Mouse (Mus musculus): ENCODE data around the gene Fam221a. TPM values are rescaled to one million over a fixed set of nuclear protein-coding genes. Genes with fewer than 3 reads are reported as not detected.

Gene Fam221a
- polyA plus RNA-seq (2015; fragmentation: Nextera tagmentation; extraction: Ambion mirVana) = 3.8 and 5.3 TPM in 2 replicates

DNA sequence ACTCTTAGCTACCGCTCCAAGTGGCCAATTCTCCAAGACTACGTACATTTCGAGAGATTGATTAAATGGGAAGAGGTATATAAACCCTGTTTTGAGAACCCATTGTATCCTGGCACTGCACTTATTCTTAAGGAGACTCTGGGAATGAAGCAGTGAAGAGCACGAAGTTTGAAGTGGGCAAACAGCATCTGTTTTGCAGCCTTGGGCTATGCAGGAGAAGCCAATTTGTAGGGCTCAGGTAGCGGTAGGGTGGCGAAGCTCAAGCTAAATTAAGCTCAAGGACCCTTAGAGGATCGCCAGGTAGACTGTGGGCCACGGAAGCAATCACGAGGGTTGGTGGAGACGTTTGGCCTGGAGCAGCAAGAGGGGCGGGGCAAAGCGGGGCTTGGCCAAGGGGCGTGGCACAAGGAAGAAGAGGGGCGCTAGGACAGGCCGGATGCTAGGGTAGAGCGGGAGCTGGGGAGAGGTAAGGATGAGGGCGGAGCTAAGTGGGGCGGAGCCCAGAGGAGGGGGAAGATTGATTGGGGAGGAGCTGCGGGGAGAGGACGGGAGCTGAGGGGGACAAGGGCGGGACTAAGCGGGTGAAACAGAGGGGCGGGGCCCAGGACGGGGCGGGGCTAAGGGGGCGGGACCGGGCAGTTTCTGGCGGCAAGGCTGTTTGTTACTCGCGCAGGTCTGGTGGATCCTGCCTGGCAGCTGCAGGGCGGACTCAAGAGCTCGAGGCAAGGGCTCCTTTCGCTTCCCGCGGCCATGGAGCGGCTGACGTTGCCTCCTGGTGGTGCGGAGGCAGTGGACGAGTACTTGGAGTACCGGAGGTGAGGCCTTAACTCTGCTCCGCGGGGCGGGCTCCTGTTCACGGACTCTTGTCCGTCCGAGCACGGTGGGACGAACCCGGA is at the start of gene Fam221a:
Gene Fam221a (plus strand): TSS at position 581 of the 896 bp plus-strand sequence.
- no peaks in the 10 kb centered on the region for H3K9me3 ChIP-seq
- ATAC-seq (ENCODE audit: low FRiP score) = peak; percentile 98
- H3K27me3 ChIP-seq = no peaks in the 10 kb centered on the region
- H3K4me2 ChIP-seq = peak within 1 kb of the TSS; percentile 84
- no peaks in the 10 kb centered on the region for H3K36me3 ChIP-seq
- WGBS = 3% methylated on average over 49 of the region's 49 CpGs
- peaks cover 7% of the 10 kb centered on the region for H3K4me1 ChIP-seq (replicated peaks)
- H3K9ac ChIP-seq = peak within 1 kb of the TSS; percentile 77
- H3K4me3 ChIP-seq = peak within 1 kb of the TSS; percentile 59
- H3K27ac ChIP-seq = peak within 1 kb of the TSS; percentile 64; the same call in 1 of the 2 replicates

DNA sequence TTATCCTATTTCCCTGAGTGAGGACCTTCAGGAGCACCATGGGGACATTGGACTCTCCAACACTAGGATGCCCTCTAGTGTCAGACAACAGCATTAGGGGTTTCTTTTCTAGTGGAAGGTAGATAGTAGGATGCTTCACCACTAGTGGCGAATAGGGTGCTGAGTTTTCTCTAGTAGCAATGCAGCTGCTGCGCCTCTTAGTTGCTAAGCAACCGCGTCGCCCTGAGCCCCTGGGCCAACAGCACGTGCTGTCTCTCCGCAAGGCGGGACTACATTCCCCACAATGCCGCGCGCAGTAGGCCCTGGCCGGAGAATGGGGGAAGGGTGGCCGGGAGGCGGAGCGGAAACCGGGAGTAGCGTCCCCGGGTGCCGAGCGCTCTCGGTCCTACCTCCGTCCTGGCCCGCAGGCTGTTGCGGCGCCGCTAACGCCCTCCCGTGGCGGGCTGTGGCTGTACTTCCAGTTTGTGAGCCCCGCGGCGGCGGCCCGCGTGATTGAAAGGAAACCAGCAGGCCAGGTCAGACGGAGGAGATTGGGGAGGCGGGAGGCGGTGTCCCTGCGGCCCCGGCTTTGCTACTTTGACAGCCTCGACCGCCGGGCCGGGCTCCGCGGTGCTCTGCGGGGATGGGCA is 48.5 kb upstream of the Fam221a start, which contains the start of gene Ccdc126:
Gene Ccdc126 (plus strand): TSS at position 309 of the 629 bp plus-strand sequence.
- Histone ChIP-seq H3K4me3 (peak within 1 kb of the TSS; percentile 70), H3K4me2 (peak within 1 kb of the TSS; percentile 61), H3K27me3 (no peaks in the 10 kb centered on the region), H3K36me3 (no peaks in the 10 kb centered on the region), H3K27ac (peak within 1 kb of the TSS; percentile 92), H3K9me3 (no peaks in the 10 kb centered on the region), H3K9ac (peak within 1 kb of the TSS; percentile 84), H3K4me1 (replicated peaks) (peaks cover 8% of the 10 kb centered on the region; the same call in 1 of the 2 replicates)
- ATAC-seq (ENCODE audit: low FRiP score) = peak; percentile 100
- WGBS = under 1% methylated on average over 44 of the region's 47 CpGs

DNA sequence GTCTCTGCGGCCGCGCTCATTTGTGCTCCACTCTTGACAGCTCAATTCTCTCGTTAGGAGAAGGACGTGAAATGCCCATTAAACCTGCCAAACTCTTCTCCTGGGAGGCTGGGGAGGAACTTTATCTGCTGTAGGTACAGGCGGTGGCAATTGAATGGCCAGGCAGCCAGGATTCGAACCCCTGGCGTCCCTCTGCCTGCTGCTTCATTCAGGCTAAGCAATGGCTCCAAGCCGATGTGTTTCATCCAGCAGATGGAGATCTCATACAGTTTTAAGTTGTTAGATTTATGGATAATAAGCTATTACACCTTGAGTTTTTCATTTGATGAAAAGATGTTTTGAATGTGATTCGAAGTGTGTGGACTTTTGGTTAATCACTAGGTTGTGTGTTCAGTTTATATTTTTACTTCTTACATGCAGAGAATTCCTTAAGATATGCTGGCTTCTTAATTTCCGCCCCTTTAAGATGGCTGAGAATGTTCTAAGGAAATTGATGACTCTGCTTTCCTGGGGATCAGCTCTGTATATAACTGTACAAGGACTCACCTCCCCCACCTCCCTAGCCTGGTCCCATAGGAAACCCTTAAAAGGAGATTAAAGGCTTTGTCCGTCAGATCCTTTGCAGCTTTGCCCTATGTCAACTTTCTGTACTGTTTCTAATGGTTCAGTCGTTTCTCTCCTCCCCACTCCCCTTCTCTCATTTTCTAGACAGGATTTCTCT is 47.8 kb upstream of the Fam221a start:
- 16% methylated on average over 13 of the region's 13 CpGs for WGBS
- ATAC-seq (ENCODE audit: low FRiP score) = peak; percentile 37
- H3K9ac ChIP-seq = peak overlapping the region; percentile 84
- H3K36me3 ChIP-seq = no peaks in the 10 kb centered on the region
- no peaks in the 10 kb centered on the region for H3K9me3 ChIP-seq
- H3K4me2 ChIP-seq = peak overlapping the region; percentile 61
- peaks cover 8% of the 10 kb centered on the region; the same call in 1 of the 2 replicates for H3K4me1 ChIP-seq (replicated peaks)
- peak overlapping the region; percentile 92 for H3K27ac ChIP-seq
- peak overlapping the region; percentile 70 for H3K4me3 ChIP-seq
- no peaks in the 10 kb centered on the region for H3K27me3 ChIP-seq

DNA sequence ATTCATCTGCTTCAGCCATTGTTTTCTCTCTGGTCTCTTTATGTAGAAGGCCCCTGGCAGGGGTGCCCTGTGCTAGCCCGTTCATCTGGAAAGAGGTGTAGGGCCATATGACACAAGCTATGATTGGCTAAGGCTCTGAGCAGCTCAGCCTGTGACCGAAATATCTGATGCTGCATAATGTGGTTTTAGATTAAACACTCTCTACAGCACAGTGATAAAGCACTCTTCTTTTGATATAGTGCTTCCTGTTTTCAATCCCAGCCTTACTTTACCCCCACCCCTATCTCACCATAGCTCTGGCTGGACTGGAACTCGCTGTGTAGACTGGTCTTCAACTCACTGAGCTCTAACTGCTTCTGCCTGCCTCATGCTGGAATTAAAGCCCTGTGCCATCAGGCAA is 46.2 kb upstream of the Fam221a start:
- Histone ChIP-seq H3K9ac (no peak overlapping the region), H3K27ac (no peak overlapping the region), H3K4me2 (no peak overlapping the region), H3K27me3 (no peaks in the 10 kb centered on the region), H3K4me3 (no peak overlapping the region), H3K9me3 (no peaks in the 10 kb centered on the region), H3K4me1 (replicated peaks) (peaks cover 8% of the 10 kb centered on the region; the same call in 1 of the 2 replicates), H3K36me3 (no peaks in the 10 kb centered on the region)
- ATAC-seq (ENCODE audit: low FRiP score) = no peak
- 89% methylated on average over 3 of the region's 3 CpGs for WGBS

DNA sequence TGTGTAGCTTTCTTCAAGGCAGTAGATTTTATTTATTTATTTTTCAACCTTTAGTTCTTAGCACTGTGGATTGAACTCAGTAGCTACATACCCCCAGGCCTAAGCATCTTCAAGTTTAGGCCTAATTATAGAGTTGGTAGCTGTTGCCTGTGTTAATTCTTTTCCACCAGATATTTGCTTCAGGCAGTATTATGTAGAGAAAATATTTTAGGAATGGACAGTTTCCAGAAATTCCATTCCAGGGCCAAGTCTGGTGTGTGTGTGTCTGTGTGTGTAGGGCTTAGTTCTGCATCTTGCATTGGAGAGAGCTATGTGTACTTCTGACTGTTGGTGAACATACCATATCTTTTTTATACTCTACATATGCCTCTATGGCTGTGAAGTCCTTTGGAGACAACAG is 45.5 kb upstream of the Fam221a start:
- no peaks in the 10 kb centered on the region for H3K27me3 ChIP-seq

DNA sequence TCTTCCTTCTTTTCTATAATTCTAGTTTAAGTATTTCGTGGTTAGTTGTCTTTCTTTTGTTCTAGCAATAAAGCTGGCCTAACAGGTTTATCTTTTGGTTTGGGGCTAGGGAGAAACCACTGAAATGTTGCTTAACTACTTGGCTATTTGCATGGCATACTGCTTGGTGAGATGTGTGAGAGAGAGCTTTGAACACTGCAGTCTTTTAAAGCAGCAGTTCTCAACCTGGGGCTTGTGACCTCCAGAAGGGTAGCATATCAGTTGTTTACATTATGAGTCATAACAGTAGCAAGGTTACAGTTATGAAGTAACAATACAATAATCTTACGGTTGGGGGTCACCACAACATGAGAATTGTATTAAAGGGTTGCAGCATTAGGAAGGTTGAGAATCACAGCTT is 44.6 kb upstream of the Fam221a start:
- peaks cover 8% of the 10 kb centered on the region; the same call in 1 of the 2 replicates for H3K4me1 ChIP-seq (replicated peaks)
- H3K9me3 ChIP-seq = no peaks in the 10 kb centered on the region
- H3K4me3 ChIP-seq = no peak overlapping the region
- no peak for ATAC-seq (ENCODE audit: low FRiP score)
- H3K27ac ChIP-seq = no peak overlapping the region
- no peaks in the 10 kb centered on the region for H3K36me3 ChIP-seq
- 81% methylated on average over 2 of the region's 2 CpGs for WGBS
- H3K27me3 ChIP-seq = no peaks in the 10 kb centered on the region
- H3K4me2 ChIP-seq = no peak overlapping the region
- no peak overlapping the region for H3K9ac ChIP-seq

More for the DNA sequence above, 45.5 kb upstream of the Fam221a start:
- H3K27ac ChIP-seq = no peak overlapping the region
- H3K9me3 ChIP-seq = no peaks in the 10 kb centered on the region
- H3K36me3 ChIP-seq = no peaks in the 10 kb centered on the region
- 0 out of 2 replicates have a peak overlapping the region, but pooled peaks have one; percentile 11 for H3K9ac ChIP-seq
- H3K4me2 ChIP-seq = no peak overlapping the region
- H3K4me3 ChIP-seq = no peak overlapping the region
- H3K4me1 ChIP-seq (replicated peaks) = peaks cover 8% of the 10 kb centered on the region; the same call in 1 of the 2 replicates
- ATAC-seq (ENCODE audit: low FRiP score) = no peak

DNA sequence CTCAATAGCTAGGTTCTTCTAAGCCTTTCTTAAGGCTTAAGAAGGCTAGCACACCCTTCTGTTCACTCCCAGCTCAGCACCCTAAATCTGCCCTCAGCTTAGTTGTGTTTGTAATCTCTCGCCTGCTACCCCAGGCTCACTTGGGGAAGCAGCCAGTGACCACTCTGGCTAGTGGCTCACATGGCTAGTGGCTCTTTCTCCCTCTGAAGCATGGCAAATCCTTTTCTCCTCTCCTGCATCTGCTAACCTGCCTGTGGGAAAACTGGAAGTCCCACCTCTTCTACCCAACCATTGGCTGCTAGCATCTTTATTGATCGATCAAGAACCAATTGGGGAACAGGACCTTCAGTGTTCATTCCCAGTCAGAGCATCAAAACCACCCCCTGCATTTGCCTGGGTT is 43.0 kb upstream of the Fam221a start:
- no peak for ATAC-seq (ENCODE audit: low FRiP score)
- Histone ChIP-seq H3K4me3 (no peak overlapping the region), H3K9me3 (no peaks in the 10 kb centered on the region), H3K27ac (no peak overlapping the region), H3K9ac (no peak overlapping the region), H3K36me3 (no peaks in the 10 kb centered on the region), H3K4me1 (replicated peaks) (peaks cover 8% of the 10 kb centered on the region; the same call in 1 of the 2 replicates), H3K4me2 (no peak overlapping the region), H3K27me3 (no peaks in the 10 kb centered on the region)
- 71% methylated on average over 2 of the region's 2 CpGs for WGBS

DNA sequence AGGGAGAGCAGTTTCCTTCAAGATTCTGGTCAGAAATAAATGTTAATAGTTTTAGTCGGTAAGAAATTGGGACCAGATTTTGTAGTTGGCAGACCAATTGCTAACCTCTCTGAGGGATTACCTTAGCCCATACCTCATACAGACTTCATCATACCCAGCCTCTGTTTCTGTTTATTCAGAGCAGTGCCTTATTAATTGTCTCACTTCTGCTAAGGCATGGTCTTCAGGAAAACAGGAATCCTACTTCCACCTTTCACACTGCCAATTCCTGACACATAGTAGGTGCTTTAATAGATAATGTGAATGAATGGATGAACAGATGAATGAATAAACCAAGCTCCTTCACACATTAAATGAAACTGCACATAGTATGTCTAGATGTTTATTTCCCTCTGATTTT is 42.2 kb upstream of the Fam221a start:
- 94% methylated on average over 1 of the region's 1 CpGs for WGBS
- ATAC-seq (ENCODE audit: low FRiP score) = no peak
- Histone ChIP-seq H3K4me3 (no peak overlapping the region), H3K4me1 (replicated peaks) (peaks cover 3% of the 10 kb centered on the region; the same call in 1 of the 2 replicates), H3K4me2 (no peak overlapping the region), H3K27ac (no peak overlapping the region), H3K9ac (no peak overlapping the region), H3K9me3 (no peaks in the 10 kb centered on the region), H3K27me3 (no peaks in the 10 kb centered on the region), H3K36me3 (no peaks in the 10 kb centered on the region)

DNA sequence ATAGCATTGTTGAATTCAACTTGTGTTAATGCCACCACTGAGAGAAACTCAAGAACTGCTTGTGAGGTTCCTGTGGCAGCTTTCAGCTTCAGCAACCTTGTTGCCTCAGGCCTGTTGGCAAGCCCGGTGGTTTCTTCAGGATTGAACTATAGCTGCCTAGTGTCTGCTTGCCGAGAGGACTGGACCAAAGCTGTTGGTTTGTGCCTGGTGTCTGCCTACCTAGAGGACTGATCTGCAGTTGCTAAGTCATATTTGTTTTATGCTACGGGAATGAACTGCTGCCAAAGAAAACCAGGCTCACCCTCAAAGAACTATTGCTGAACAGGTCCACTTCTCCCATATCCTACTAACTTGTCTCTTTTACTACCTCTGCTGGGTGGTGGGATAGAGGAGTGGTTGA is 40.7 kb upstream of the Fam221a start:
- 89% methylated on average over 3 of the region's 3 CpGs for WGBS
- Histone ChIP-seq H3K27ac (no peak overlapping the region), H3K27me3 (no peaks in the 10 kb centered on the region)

DNA sequence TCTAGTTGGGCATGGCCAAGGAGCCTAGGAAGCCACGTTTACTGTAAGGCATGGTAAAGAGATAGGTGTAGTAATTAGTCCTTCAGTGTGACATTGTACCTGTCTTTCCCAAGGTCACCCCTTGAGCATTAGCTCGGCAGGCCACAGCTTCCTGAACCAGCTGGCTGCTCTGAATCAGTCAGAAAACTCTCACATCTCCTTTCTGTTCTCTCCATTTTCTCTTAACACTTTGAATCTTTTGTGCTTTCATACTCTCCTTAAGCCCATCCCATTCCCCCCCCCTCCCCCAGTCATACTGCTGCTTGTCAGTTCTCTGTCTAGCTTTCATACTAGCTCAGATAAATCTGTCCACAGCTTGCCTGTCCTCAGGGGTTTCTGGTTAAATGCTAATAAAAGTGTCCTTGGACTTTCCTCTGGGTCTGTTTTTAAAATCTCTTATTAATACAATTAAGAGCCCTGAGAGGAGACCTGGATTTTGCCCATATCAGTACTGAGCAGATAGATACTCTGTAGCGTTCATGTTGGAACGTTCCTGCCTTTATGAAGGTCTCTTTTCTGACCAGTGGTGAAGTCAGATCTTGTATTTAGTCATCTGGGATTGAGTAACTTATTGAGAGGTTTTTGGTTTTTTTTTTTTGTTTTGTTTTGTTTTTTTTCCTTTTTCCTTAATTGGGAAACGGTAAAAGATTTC is 36.0 kb upstream of the Fam221a start:
- Histone ChIP-seq H3K9ac (no peak overlapping the region), H3K9me3 (no peaks in the 10 kb centered on the region), H3K4me2 (no peak overlapping the region), H3K36me3 (peaks cover 8% of the 10 kb centered on the region; the same call in 1 of the 2 replicates), H3K4me1 (replicated peaks) (no peaks in the 10 kb centered on the region; the same call in 1 of the 2 replicates), H3K27me3 (no peaks in the 10 kb centered on the region), H3K4me3 (no peak overlapping the region), H3K27ac (no peak overlapping the region)
- WGBS = 73% methylated on average over 5 of the region's 5 CpGs
- no peak for ATAC-seq (ENCODE audit: low FRiP score)

More for the DNA sequence above, 40.7 kb upstream of the Fam221a start:
- H3K36me3 ChIP-seq = no peaks in the 10 kb centered on the region
- no peak for ATAC-seq (ENCODE audit: low FRiP score)
- no peaks in the 10 kb centered on the region for H3K9me3 ChIP-seq
- H3K4me3 ChIP-seq = no peak overlapping the region
- H3K9ac ChIP-seq = no peak overlapping the region
- H3K4me2 ChIP-seq = no peak overlapping the region
- H3K4me1 ChIP-seq (replicated peaks) = no peaks in the 10 kb centered on the region; the same call in 1 of the 2 replicates

DNA sequence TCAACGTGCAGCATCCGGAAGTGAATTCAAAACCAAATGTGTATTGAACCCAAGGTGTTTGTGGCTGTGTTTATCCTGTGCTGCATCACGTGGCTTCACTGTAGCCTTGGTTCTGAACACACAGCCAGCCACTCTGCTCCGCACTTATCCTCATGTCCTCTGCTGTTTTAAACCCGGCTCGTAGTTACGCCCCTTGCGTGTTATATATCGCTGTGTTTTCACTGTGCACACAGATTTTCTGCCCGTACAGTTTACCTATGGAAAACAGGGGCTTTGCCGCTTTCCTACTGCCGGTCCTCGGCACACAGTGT is 35.5 kb upstream of the Fam221a start:
- no peak overlapping the region for H3K27ac ChIP-seq
- ATAC-seq (ENCODE audit: low FRiP score) = no peak
- peaks cover 8% of the 10 kb centered on the region; the same call in 1 of the 2 replicates for H3K36me3 ChIP-seq
- WGBS = 75% methylated on average over 13 of the region's 13 CpGs
- no peak overlapping the region for H3K4me2 ChIP-seq
- H3K4me1 ChIP-seq (replicated peaks) = no peaks in the 10 kb centered on the region; the same call in 1 of the 2 replicates
- H3K9ac ChIP-seq = no peak overlapping the region
- H3K4me3 ChIP-seq = no peak overlapping the region
- no peaks in the 10 kb centered on the region for H3K27me3 ChIP-seq
- H3K9me3 ChIP-seq = no peaks in the 10 kb centered on the region
